Mouse (Mus musculus) kidney, postnatal 10 days (tissue): ENCODE results near the gene Trafd1.

ENCODE experiments used
- DNase-seq: peaks from one replicate; pipeline ENCODE4 v3.0.0; 2021; ENCODE audit warnings: mixed read lengths

Trafd1 gene

GRCm38 (mm10) chr5:121329333-121330058, 55.9 kb downstream of the Trafd1 start:
- DNase-seq = peak; percentile 68

- DNase-seq = no peak
Observed at GRCm38 (mm10) chr5:121326079-121326805, 59.2 kb downstream of the Trafd1 start.
